Comparison of ENCODE assay signal across 9 mouse cellular contexts in genomic region chr11:119916102-119916790, GRCm38 (mm10). TPM values are rescaled to one million over a fixed set of nuclear protein-coding genes. Genes with fewer than 3 reads are reported as not detected.
DNase-seq lines count a peak whose midpoint lies in the region; ATAC-seq lines count a peak whose summit lies in the region.
"Had no signal": no experiment of that assay in that cellular context is flagged by ENCODE, and none has a peak within 500 bp of the region (broad histone marks: within the 10 kb centered on the region; RNA-seq: fewer than 3 reads in every experiment).

No protein-coding gene starts in this region.

- 92% methylated on average over 15 of the region's 15 CpGs for WGBS in midbrain, embryonic 10.5 days
- WGBS in midbrain, embryonic 11.5 days = 94% methylated on average over 15 of the region's 15 CpGs
- whole genome bisulfite sequencing in kidney, embryonic 16.5 days = 80% methylated on average over 15 of the region's 15 CpGs

- no peak overlapping the region for H3K4me2 ChIP-seq in midbrain, embryonic 11.5 days
- H3K4me2 ChIP-seq in kidney, embryonic 16.5 days (replicated peaks; ENCODE audit: low read depth, low read length) = peak overlapping the region; percentile 90

- ATAC-seq in midbrain, embryonic 11.5 days (ENCODE audit: low FRiP score) = no peak
- ATAC-seq in kidney, embryonic 16.5 days (ENCODE audit: low FRiP score, low TSS enrichment) = peak; percentile 53
- ATAC-seq: Patski had no signal

- peaks cover 38% of the 10 kb centered on the region for H3K4me1 ChIP-seq in midbrain, embryonic 10.5 days
- H3K4me1 ChIP-seq in midbrain, embryonic 11.5 days (ENCODE audit: control insufficient read depth, insufficient read depth, low read length) = peaks cover 19% of the 10 kb centered on the region
- H3K4me1 ChIP-seq in kidney, embryonic 16.5 days (ENCODE audit: insufficient read depth, low read length) = peaks cover 36% of the 10 kb centered on the region

- DNase-seq in midbrain, embryonic 10.5 days (ENCODE audit: low spot score) = no peak
- no peak for DNase-seq in midbrain, embryonic 11.5 days (ENCODE audit: low spot score, missing footprints)
- DNase-seq in heart, adult 18-20 months = peak; percentile 60 to 84
- peak; percentile 82 for DNase-seq in lung, postnatal 25 days (ENCODE audit: low spot score)
- DNase-seq in spleen, postnatal 4 days (ENCODE audit: low spot score in 2 of 2) = no peak
- no peak for DNase-seq in cerebellum, adult 9-10 months
- no peak for DNase-seq in urinary bladder, postnatal 4 days (ENCODE audit: low spot score in 2 of 2)

- peaks cover 55% of the 10 kb centered on the region for H3K36me3 ChIP-seq in midbrain, embryonic 10.5 days
- H3K36me3 ChIP-seq in midbrain, embryonic 11.5 days (ENCODE audit: control insufficient read depth, insufficient read depth, low read length) = peaks cover 11% of the 10 kb centered on the region; the same call in 1 of the 2 replicates
- peaks cover 27% of the 10 kb centered on the region for H3K36me3 ChIP-seq in kidney, embryonic 16.5 days (ENCODE audit: insufficient read depth, low read length)

- H3K9ac ChIP-seq in midbrain, embryonic 11.5 days (ENCODE audit: low read length) = no peak overlapping the region
- peak overlapping the region; percentile 52; the same call in 1 of the 2 replicates for H3K9ac ChIP-seq in kidney, embryonic 16.5 days (replicated peaks; ENCODE audit: low read length)

- no peaks in the 10 kb centered on the region for H3K27me3 ChIP-seq in midbrain, embryonic 10.5 days (ENCODE audit: low read depth, poor library complexity, severe bottlenecking)
- no peaks in the 10 kb centered on the region for H3K27me3 ChIP-seq in midbrain, embryonic 11.5 days (ENCODE audit: control insufficient read depth, insufficient read depth, low read length)
- no peaks in the 10 kb centered on the region for H3K27me3 ChIP-seq in kidney, embryonic 16.5 days (ENCODE audit: insufficient read depth, low read length)
- H3K27me3 ChIP-seq: Patski had no signal

- H3K27ac ChIP-seq in midbrain, embryonic 10.5 days (replicated peaks) = no peak overlapping the region; the same call in 1 of the 2 replicates
- no peak overlapping the region for H3K27ac ChIP-seq in midbrain, embryonic 11.5 days (ENCODE audit: low read depth, low read length)
- peak overlapping the region; percentile 87 for H3K27ac ChIP-seq in kidney, embryonic 16.5 days (ENCODE audit: low read length)

- H3K9me3 ChIP-seq in midbrain, embryonic 10.5 days (replicated peaks) = no peaks in the 10 kb centered on the region
- H3K9me3 ChIP-seq in midbrain, embryonic 11.5 days (ENCODE audit: control insufficient read depth, low read length) = no peaks in the 10 kb centered on the region
- no peaks in the 10 kb centered on the region for H3K9me3 ChIP-seq in kidney, embryonic 16.5 days (ENCODE audit: low read length)

- H3K4me3 ChIP-seq in midbrain, embryonic 10.5 days = 0 out of 2 replicates have a peak overlapping the region, but pooled peaks have one; percentile 97
- no peak overlapping the region for H3K4me3 ChIP-seq in midbrain, embryonic 11.5 days (ENCODE audit: low read depth, low read length)
- peak overlapping the region; percentile 4; the same call in 1 of the 2 replicates for H3K4me3 ChIP-seq in kidney, embryonic 16.5 days (ENCODE audit: low read length)

RNA-seq across cellular contexts. Expression of gene Chmp6, which starts 3.0 kb away (rescaled TPM):
- 116 and 118 TPM in 2 replicates for polyA plus RNA-seq in midbrain, embryonic 10.5 days (2016; fragmentation: Nextera tagmentation; extraction: Ambion mirVana)
- polyA plus RNA-seq in midbrain, embryonic 11.5 days (2014; fragmentation: Nextera tagmentation; extraction: Ambion mirVana) = 85.4 and 91.8 TPM in 2 replicates
- total RNA-seq in heart, adult 18-20 months (2021) = 10 to 100 TPM; 27.8 to 30.2 TPM
- polyA plus RNA-seq in kidney, embryonic 16.5 days (2015; fragmentation: Nextera tagmentation; extraction: Ambion mirVana) = 110 and 114 TPM in 2 replicates

RNA-seq across cellular contexts. Expression of gene Baiap2, which starts 26.3 kb away (rescaled TPM):
- 9.4 and 11.3 TPM in 2 replicates for polyA plus RNA-seq in midbrain, embryonic 10.5 days (2016; fragmentation: Nextera tagmentation; extraction: Ambion mirVana)
- polyA plus RNA-seq in midbrain, embryonic 11.5 days (2014; fragmentation: Nextera tagmentation; extraction: Ambion mirVana) = 9.0 and 9.8 TPM in 2 replicates
- total RNA-seq in heart, adult 18-20 months (2021) = 10 to 100 TPM in 1 of 2 experiments, 1 to 10 TPM in 1; 6.5 to 10.7 TPM
- polyA plus RNA-seq in kidney, embryonic 16.5 days (2015; fragmentation: Nextera tagmentation; extraction: Ambion mirVana) = 22.8 and 25.3 TPM in 2 replicates

Comparison
In these comparisons a context has a peak if more than half of its experiments do, and no peak if none do; other contexts are left out.
1. DNase-seq: peak in heart, adult 18-20 months (2 of 2) and lung, postnatal 25 days (single experiment); none in midbrain, embryonic 10.5 days (single experiment), midbrain, embryonic 11.5 days (single experiment), spleen, postnatal 4 days (0 of 2), cerebellum, adult 9-10 months (single experiment) and urinary bladder, postnatal 4 days (0 of 2).